In the genomic region with DNA sequence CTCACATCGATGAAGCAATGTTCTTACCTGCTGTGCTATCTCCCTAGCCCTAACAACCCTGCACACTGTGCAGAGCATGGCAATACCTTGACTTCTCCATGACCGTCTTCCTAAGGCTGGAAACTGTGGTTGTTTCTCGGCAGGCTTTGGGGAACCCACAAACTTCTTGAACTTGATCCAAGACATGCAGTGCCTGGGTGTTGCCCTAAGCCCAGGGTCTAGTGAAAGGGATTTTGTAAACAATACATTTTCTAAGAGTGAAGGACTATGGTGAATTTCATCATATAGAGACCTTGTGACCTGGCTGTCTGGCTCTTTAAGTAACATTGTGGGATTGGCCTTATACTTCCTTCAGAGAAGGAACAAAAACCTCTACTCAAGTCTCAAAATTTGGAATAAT, we compare ENCODE assay signal across 16 mouse cellular contexts. TPM values are rescaled to one million over a fixed set of nuclear protein-coding genes. Genes with fewer than 3 reads are reported as not detected.
DNase-seq lines count a peak whose midpoint lies in the region; ATAC-seq and TF ChIP-seq lines count a peak whose summit lies in the region.
"Had no signal": no experiment of that assay in that cellular context is flagged by ENCODE, and none has a peak within 500 bp of the region (broad histone marks: within the 10 kb centered on the region; RNA-seq: fewer than 3 reads in every experiment).

No protein-coding gene starts in this region.

- H3K9me3 ChIP-seq in heart, embryonic 15.5 days (replicated peaks), result no peaks in the 10 kb centered on the region
- H3K9me3 ChIP-seq in lung, embryonic 14.5 days (ENCODE audit: low read depth, low read length), result no peaks in the 10 kb centered on the region
- H3K9me3 ChIP-seq in limb, embryonic 13.5 days, result no peaks in the 10 kb centered on the region
- no peaks in the 10 kb centered on the region for H3K9me3 ChIP-seq in stomach, embryonic 15.5 days
- H3K9me3 ChIP-seq: neural tube, embryonic 15.5 days had no signal

- no peak overlapping the region for H3K4me2 ChIP-seq in heart, embryonic 15.5 days
- no peak overlapping the region for H3K4me2 ChIP-seq in lung, embryonic 14.5 days
- H3K4me2 ChIP-seq in limb, embryonic 13.5 days (replicated peaks), result no peak overlapping the region; the same call in 1 of the 2 replicates
- no peak overlapping the region for H3K4me2 ChIP-seq in stomach, embryonic 15.5 days
- H3K4me2 ChIP-seq: neural tube, embryonic 15.5 days had no signal

- H3K9ac ChIP-seq in heart, embryonic 15.5 days, result no peak overlapping the region
- no peak overlapping the region for H3K9ac ChIP-seq in lung, embryonic 14.5 days
- H3K9ac ChIP-seq in limb, embryonic 13.5 days, result no peak overlapping the region
- H3K9ac ChIP-seq in stomach, embryonic 15.5 days, result no peak overlapping the region
- H3K9ac ChIP-seq: neural tube, embryonic 15.5 days had no signal

- intact Hi-C loops in heart, postnatal 36 days (cut with DNase I), result no loop called here

- no peaks in the 10 kb centered on the region; the same call in 1 of the 2 replicates for H3K4me1 ChIP-seq in heart, embryonic 15.5 days (replicated peaks)
- H3K4me1 ChIP-seq in lung, embryonic 14.5 days (ENCODE audit: insufficient read depth), result peaks cover 24% of the 10 kb centered on the region
- peaks cover 38% of the 10 kb centered on the region for H3K4me1 ChIP-seq in limb, embryonic 13.5 days
- H3K4me1 ChIP-seq in stomach, embryonic 15.5 days, result 0 out of 2 replicates have a peak, but pooled peaks cover 5% of the 10 kb centered on the region

- H3K4me3 ChIP-seq in heart, embryonic 15.5 days, result no peak overlapping the region
- H3K4me3 ChIP-seq in lung, embryonic 14.5 days (ENCODE audit: low read depth, low read length), result no peak overlapping the region
- H3K4me3 ChIP-seq in limb, embryonic 13.5 days, result no peak overlapping the region
- no peak overlapping the region for H3K4me3 ChIP-seq in stomach, embryonic 15.5 days (replicated peaks)
- H3K4me3 ChIP-seq: megakaryocyte, embryonic 14.5 days; neural tube, embryonic 15.5 days had no signal

- WGBS in heart, embryonic 15.5 days, result 79% methylated on average over 3 of the region's 3 CpGs
- 63% methylated on average over 3 of the region's 3 CpGs for WGBS in lung, embryonic 14.5 days
- WGBS in limb, embryonic 13.5 days, result 66% methylated on average over 3 of the region's 3 CpGs
- WGBS in stomach, embryonic 15.5 days, result 59% methylated on average over 3 of the region's 3 CpGs

- H3K27me3 ChIP-seq in heart, embryonic 15.5 days, result no peaks in the 10 kb centered on the region
- H3K27me3 ChIP-seq in lung, embryonic 14.5 days (ENCODE audit: insufficient read depth, low read length), result no peaks in the 10 kb centered on the region
- no peaks in the 10 kb centered on the region for H3K27me3 ChIP-seq in limb, embryonic 13.5 days
- no peaks in the 10 kb centered on the region for H3K27me3 ChIP-seq in stomach, embryonic 15.5 days (replicated peaks)
- H3K27me3 ChIP-seq: neural tube, embryonic 15.5 days had no signal

- 0 out of 2 replicates have a peak overlapping the region, but pooled peaks have one; percentile 2 for H3K27ac ChIP-seq in heart, embryonic 15.5 days
- peak overlapping the region; percentile 78 for H3K27ac ChIP-seq in lung, embryonic 14.5 days (ENCODE audit: low read depth)
- peak overlapping the region; percentile 81 for H3K27ac ChIP-seq in limb, embryonic 13.5 days
- H3K27ac ChIP-seq in stomach, embryonic 15.5 days, result peak overlapping the region; percentile 61; the same call in 1 of the 2 replicates

- H3K36me3 ChIP-seq in heart, embryonic 15.5 days, result no peaks in the 10 kb centered on the region
- H3K36me3 ChIP-seq in lung, embryonic 14.5 days (ENCODE audit: insufficient read depth), result no peaks in the 10 kb centered on the region
- H3K36me3 ChIP-seq in limb, embryonic 13.5 days, result no peaks in the 10 kb centered on the region
- no peaks in the 10 kb centered on the region for H3K36me3 ChIP-seq in stomach, embryonic 15.5 days
- H3K36me3 ChIP-seq: neural tube, embryonic 15.5 days had no signal

- TF ChIP-seq CTCF in lung, embryonic 14.5 days (IDR thresholded peaks at IDR 0.05; ENCODE audit: low read depth), result no peak

- ATAC-seq in heart, embryonic 15.5 days (replicated peaks; ENCODE audit: insufficient number of reproducible peaks, insufficient read depth, low FRiP score, low read depth), result no peak
- peak; percentile 26; the same call in 1 of the 2 replicates for ATAC-seq in lung, embryonic 14.5 days (ENCODE audit: insufficient read depth)
- ATAC-seq in limb, embryonic 13.5 days (ENCODE audit: low FRiP score, low read depth), result no peak
- no peak for ATAC-seq in stomach, embryonic 15.5 days (ENCODE audit: insufficient read depth, low FRiP score, low read depth)

- no peak for DNase-seq in heart, adult 8-10 months (ENCODE audit: low spot score)
- peak; percentile 51 for DNase-seq in lung, embryonic 14.5 days
- DNase-seq in lung, postnatal 14 days, result no peak
- DNase-seq in heart, postnatal 36 days, result no peak
- no peak for DNase-seq in B cell, adult 2 months
- DNase-seq: thymus, adult 18-20 months had no signal

RNA-seq across cellular contexts. Expression of a gene that starts 34.6 kb away (rescaled TPM):
- 0.37 TPM in 1 of 2 replicates, not detected in the other for polyA plus RNA-seq in heart, embryonic 15.5 days (2015; fragmentation: Nextera tagmentation; extraction: Ambion mirVana)
- total RNA-seq in heart, adult 8-10 months (2022), result not detected
- 0.18 TPM in 1 of 2 replicates, not detected in the other for polyA plus RNA-seq in lung, embryonic 14.5 days (2014; fragmentation: Nextera tagmentation; extraction: Ambion mirVana)
- polyA plus RNA-seq in limb, embryonic 13.5 days (2015; fragmentation: Nextera tagmentation; extraction: Ambion mirVana), result 0.65 and 1.1 TPM in 2 replicates
- polyA plus RNA-seq in stomach, embryonic 15.5 days (2015; fragmentation: Nextera tagmentation; extraction: Ambion mirVana), result 3.8 and 10.9 TPM in 2 replicates
- not detected for total RNA-seq in heart, postnatal 36 days (2021)
- total RNA-seq: adrenal gland, postnatal 14 days; ES-E14; layer of hippocampus, postnatal 14 days; monocyte, adult 5-6 weeks had no signal
- polyA plus RNA-seq: heart, postnatal 0 days; neural tube, embryonic 15.5 days had no signal

Comparison
In these comparisons a context has a peak if more than half of its experiments do, and no peak if none do; other contexts are left out.
1. H3K27ac ChIP-seq: peak in every context shown above with its lines; median percentile 81 in limb, embryonic 13.5 days; 78 in lung, embryonic 14.5 days; 61 in stomach, embryonic 15.5 days; 2 in heart, embryonic 15.5 days.